Mouse (Mus musculus) liver, embryonic 13.5 days (tissue): Measurements from ENCODE around the gene Tekt5. TPM values are rescaled to one million over a fixed set of nuclear protein-coding genes. Genes with fewer than 3 reads are reported as not detected.
A peak's percentile ranks its signal among the peaks of the same experiment; 100 is the strongest.

Experiments used
- ATAC-seq: fragments of 200-750 bp; cut with Nextera tagmentation; 2 replicates; pipeline ENCODE4 v1.8.0; 2017; ENCODE audit warnings: low read depth, mild to moderate bottlenecking, moderate number of reproducible peaks, moderate library complexity
- DNase-seq: peaks from one replicate; pipeline ENCODE4 v3.0.0; 2022
- H3K27ac ChIP-seq: fragments of 300-500 bp; sonication (generic); 2 replicates; pipeline ENCODE4 v1.5.1; 2015; ENCODE audit warnings: moderate library complexity, mild to moderate bottlenecking, inconsistent platforms
- H3K27me3 ChIP-seq: fragments of 300-500 bp; sonication (generic); 2 replicates; pipeline ENCODE4 v1.6.1; 2015; ENCODE audit warnings: mild to moderate bottlenecking, inconsistent platforms
- H3K36me3 ChIP-seq: fragments of 300-500 bp; sonication (generic); 2 replicates; pipeline ENCODE4 v1.6.1; 2015; ENCODE audit warnings: mild to moderate bottlenecking, inconsistent platforms
- H3K4me1 ChIP-seq: fragments of 300-500 bp; sonication (generic); replicated peaks from 2 replicates; pipeline ENCODE4 v1.6.1; 2015; ENCODE audit warnings: inconsistent platforms
- H3K4me2 ChIP-seq: fragments of 300-500 bp; sonication (generic); 2 replicates; pipeline ENCODE4 v1.6.1; 2015; ENCODE audit warnings: inconsistent platforms, mild to moderate bottlenecking, moderate library complexity
- H3K4me3 ChIP-seq: fragments of 300-500 bp; sonication (generic); replicated peaks from 2 replicates; pipeline ENCODE4 v1.5.1; 2015; ENCODE audit warnings: mild to moderate bottlenecking, inconsistent platforms
- H3K9ac ChIP-seq: fragments of 300-500 bp; sonication (generic); 2 replicates; pipeline ENCODE4 v1.6.1; 2015; ENCODE audit warnings: mild to moderate bottlenecking, inconsistent platforms
- H3K9me3 ChIP-seq: fragments of 300-500 bp; sonication (generic); replicated peaks from 2 replicates; pipeline ENCODE4 v1.6.1; 2016; ENCODE audit warnings: inconsistent platforms
- whole genome bisulfite sequencing: fragments of 180-500 bp; shearing (Covaris S2); methylation state at CpG from one replicate; pipeline ENCODE4 v1.1.7; 2015; ENCODE audit not compliant: insufficient replicate concordance; 5-methylcytosine and 5-hydroxymethylcytosine counted together
- polyA plus RNA-seq: library from polyadenylated mRNA; unstranded; fragments of >200 nt; fragmentation: Nextera tagmentation; extraction: Ambion mirVana; gene quantifications from 2 replicates; pipeline ENCODE4 v1.2.1, GENCODE M21; 2015

Tekt5 gene
- polyA plus RNA-seq, 1 experiment from 2014 or later, result 0.08 TPM

DNA sequence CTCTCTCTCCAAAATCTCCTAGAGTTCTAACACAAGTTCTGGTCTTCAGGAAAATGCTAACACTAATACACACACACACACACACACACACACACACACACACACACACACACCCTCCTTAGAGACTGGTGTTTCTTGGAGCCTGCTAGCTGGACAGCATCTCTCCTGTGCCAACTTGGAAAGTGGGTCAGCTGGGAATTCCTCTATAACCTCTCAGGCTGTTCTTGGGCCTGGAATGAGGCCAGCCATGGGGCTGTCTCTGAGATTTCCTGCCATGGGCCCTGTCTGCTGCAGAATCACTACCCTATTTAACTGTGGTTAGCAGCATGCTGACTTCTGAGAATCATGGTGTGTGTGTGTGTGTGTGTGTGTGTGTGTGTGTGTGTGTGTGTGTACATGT is 40.3 kb downstream of the Tekt5 start:
- Histone ChIP-seq H3K27me3 (no peaks in the 10 kb centered on the region), H3K9me3 (no peaks in the 10 kb centered on the region), H3K36me3 (no peaks in the 10 kb centered on the region), H3K9ac (no peak overlapping the region), H3K4me1 (peaks cover 21% of the 10 kb centered on the region), H3K27ac (no peak overlapping the region), H3K4me3 (no peak overlapping the region), H3K4me2 (no peak overlapping the region)
- DNase-seq, result no peak
- ATAC-seq, result no peak

DNA sequence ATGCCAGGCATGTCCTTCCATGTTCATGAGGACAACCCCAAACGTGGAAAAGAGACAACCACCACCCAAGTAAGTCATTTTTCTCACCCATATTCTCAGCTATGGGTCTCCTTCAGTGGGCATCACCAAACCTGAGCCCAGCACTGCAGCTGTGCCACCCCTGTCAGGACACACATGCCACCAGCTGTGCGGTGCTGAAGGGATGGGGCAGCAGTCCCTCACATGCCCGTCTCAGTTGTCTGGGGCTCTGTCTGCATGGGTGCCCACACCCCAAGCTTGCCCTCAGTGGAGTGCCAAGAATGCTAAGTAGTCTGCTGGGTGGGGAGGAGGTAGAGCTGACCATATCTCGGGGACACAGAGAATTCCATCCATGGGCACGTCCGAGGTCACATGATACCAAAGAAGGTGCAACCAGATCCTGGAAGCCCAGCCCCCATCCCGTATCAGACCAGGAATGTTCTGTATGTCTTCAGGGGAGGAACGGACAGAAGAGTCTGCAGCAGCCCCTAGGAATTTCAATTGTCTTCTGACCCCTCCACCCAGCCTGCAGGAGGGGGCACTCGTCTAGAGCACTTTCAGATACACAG is 44.1 kb downstream of the Tekt5 start:
- no peak for ATAC-seq
- Histone ChIP-seq H3K27ac (no peak overlapping the region), H3K4me2 (no peak overlapping the region), H3K4me1 (no peaks in the 10 kb centered on the region), H3K9ac (no peak overlapping the region), H3K36me3 (no peaks in the 10 kb centered on the region), H3K27me3 (no peaks in the 10 kb centered on the region), H3K4me3 (no peak overlapping the region), H3K9me3 (no peaks in the 10 kb centered on the region)
- no peak for DNase-seq
- 51% methylated on average over 9 of the region's 9 CpGs for WGBS

DNA sequence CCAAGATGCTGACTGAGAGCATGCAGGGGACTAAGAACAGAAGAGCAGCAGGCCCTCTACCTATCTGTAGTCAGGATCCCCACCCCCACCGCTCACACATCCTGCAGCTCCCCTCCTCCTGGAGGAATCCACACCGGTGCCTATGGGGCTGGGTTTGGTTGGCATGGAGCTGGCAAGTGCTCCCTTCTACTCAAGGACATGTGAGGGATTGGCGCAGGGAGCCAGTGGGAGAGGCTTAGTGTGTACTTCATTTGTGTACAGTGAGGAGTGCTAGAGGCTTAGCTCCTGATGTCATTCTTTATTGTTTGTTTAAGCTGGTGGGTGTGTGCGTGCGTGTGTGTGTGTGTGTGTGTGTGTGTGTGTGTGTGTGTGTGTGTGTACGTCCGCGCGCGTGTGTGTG is 45.4 kb downstream of the Tekt5 start:
- ATAC-seq (0 out of 2 replicates have a peak, but pooled peaks have one; percentile 15), DNase-seq (no peak)
- no peaks in the 10 kb centered on the region for H3K27me3 ChIP-seq
- H3K36me3 ChIP-seq, result no peaks in the 10 kb centered on the region
- no peaks in the 10 kb centered on the region for H3K4me1 ChIP-seq
- WGBS, result 62% methylated on average over 7 of the region's 10 CpGs
- no peak overlapping the region for H3K4me2 ChIP-seq
- H3K9ac ChIP-seq, result no peak overlapping the region
- no peak overlapping the region for H3K4me3 ChIP-seq
- no peak overlapping the region for H3K27ac ChIP-seq
- H3K9me3 ChIP-seq, result no peaks in the 10 kb centered on the region

DNA sequence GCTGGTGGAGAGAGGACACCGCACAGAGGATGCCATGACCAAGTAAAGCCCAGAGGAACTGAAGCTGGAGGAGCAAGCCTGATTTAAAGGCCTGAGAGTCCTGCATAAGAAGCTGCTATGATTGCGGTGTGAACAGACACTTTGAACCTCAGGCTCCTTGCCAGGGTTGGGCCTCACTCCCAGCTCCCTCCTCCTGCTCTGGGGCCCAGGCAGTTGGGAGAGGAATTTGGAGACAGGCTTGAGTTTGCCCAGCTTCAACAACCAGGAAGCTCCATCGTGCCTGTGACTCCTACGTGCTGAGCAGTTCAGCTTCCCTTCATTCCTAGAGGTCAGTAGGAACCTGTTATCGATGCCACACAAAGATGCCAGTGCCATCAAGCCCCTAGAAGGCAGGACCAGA is 45.9 kb downstream of the Tekt5 start:
- no peak overlapping the region for H3K27ac ChIP-seq
- no peak for DNase-seq

DNA sequence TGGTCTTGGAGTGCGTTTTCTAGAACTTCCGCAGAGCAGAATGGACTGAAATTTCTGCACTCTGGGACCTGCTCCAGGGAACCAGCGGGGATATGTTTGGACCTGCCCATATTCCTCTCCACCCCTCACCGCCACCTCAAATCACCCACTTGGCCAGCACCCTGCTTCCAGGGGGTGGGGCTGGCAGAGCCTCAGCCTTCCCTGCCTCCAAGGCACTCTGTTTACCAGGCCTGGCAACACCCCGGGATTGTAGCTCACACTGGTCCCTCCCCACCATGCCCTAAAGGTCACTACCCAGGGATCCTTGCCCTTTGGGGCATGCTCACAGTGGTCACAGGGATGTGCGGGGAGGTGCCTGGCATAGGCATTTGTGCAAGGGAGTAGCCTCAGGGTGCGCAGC is 47.7 kb downstream of the Tekt5 start:
- no peaks in the 10 kb centered on the region for H3K4me1 ChIP-seq
- WGBS, result 70% methylated on average over 7 of the region's 7 CpGs

More for the DNA sequence above, 45.9 kb downstream of the Tekt5 start:
- Histone ChIP-seq H3K4me1 (no peaks in the 10 kb centered on the region), H3K9ac (no peak overlapping the region), H3K27me3 (no peaks in the 10 kb centered on the region), H3K9me3 (no peaks in the 10 kb centered on the region), H3K36me3 (no peaks in the 10 kb centered on the region), H3K4me2 (no peak overlapping the region), H3K4me3 (no peak overlapping the region)
- WGBS, result 50% methylated on average over 5 of the region's 5 CpGs
- ATAC-seq, result no peak

DNA sequence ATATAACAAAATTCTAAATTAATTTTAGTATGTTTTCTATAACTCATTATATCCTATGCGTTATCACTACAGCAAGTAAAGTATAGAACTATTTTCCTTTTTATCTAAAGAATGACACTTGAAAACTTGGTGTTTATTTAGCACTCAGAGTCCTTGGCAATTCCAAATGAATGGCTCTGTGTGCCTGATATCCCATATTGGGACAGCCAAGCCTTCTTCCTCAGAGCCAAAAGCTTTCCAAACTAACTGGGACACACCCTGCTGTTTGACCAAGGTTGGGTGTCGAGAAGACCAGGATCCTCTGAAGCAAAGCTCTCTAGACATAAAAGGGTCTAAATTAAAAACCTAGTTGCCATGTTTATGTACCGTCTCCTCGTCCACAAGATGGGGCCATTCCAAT is 54.2 kb downstream of the Tekt5 start:
- Histone ChIP-seq H3K9me3 (no peaks in the 10 kb centered on the region), H3K27me3 (no peaks in the 10 kb centered on the region), H3K27ac (no peak overlapping the region), H3K4me1 (no peaks in the 10 kb centered on the region), H3K36me3 (no peaks in the 10 kb centered on the region), H3K4me3 (no peak overlapping the region), H3K9ac (no peak overlapping the region), H3K4me2 (no peak overlapping the region)
- ATAC-seq, result no peak
- 59% methylated on average over 4 of the region's 4 CpGs for WGBS
- no peak for DNase-seq

More for the DNA sequence above, 47.7 kb downstream of the Tekt5 start:
- Histone ChIP-seq H3K27ac (no peak overlapping the region), H3K27me3 (no peaks in the 10 kb centered on the region), H3K9ac (no peak overlapping the region), H3K4me3 (no peak overlapping the region), H3K4me2 (no peak overlapping the region), H3K9me3 (no peaks in the 10 kb centered on the region), H3K36me3 (no peaks in the 10 kb centered on the region)
- DNase-seq, result no peak
- no peak for ATAC-seq

DNA sequence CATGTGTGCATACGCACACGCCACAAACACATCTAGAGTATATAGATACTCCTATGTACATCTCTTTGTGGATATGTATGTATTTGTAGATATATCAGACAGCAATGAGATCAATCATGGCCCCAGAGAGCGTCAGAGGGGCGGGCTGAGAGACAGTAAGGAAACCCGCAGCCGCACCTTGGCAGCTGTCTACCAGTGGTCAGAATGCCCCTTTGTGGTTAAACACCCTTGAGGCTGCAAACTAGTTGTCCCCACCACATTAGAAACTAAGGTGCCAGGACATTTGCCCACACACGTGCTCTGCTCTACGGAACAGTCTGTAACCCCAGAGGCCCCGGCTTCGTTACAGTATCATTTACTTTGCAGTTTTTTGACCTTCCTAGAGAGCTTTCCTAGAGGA is 55.4 kb downstream of the Tekt5 start:
- H3K27me3 ChIP-seq, result no peaks in the 10 kb centered on the region
- no peaks in the 10 kb centered on the region for H3K4me1 ChIP-seq
- no peak overlapping the region for H3K27ac ChIP-seq
- no peak overlapping the region for H3K9ac ChIP-seq
- no peak for DNase-seq
- WGBS, result 79% methylated on average over 10 of the region's 10 CpGs
- H3K36me3 ChIP-seq, result no peaks in the 10 kb centered on the region
- ATAC-seq, result no peak
- H3K4me2 ChIP-seq, result no peak overlapping the region
- no peaks in the 10 kb centered on the region for H3K9me3 ChIP-seq
- H3K4me3 ChIP-seq, result no peak overlapping the region

DNA sequence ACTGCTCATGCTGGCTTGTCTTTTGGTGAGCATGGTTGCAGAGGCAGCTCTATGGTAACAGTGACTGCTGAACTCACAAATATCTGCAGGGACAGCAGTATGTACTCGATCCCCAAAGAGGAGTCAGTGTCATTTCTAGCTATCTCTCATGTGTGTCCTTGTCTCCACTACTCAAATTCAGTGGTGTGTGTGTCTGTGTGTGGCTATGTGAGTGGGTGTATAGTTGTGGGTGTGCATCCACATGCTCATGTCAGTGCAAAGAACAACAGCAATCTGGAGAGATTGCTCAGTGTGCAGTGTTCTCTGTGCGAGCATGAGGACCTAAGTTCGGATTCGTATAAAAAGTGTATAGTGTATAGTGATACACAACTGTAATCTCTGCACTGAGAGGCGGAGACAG is 56.7 kb downstream of the Tekt5 start:
- DNase-seq (no peak), ATAC-seq (no peak)
- WGBS, result 72% methylated on average over 5 of the region's 5 CpGs
- no peak overlapping the region for H3K27ac ChIP-seq
- H3K4me1 ChIP-seq, result no peaks in the 10 kb centered on the region
- no peaks in the 10 kb centered on the region for H3K27me3 ChIP-seq
- no peaks in the 10 kb centered on the region for H3K36me3 ChIP-seq
- H3K4me2 ChIP-seq, result no peak overlapping the region
- H3K9ac ChIP-seq, result no peak overlapping the region
- H3K9me3 ChIP-seq, result no peaks in the 10 kb centered on the region
- H3K4me3 ChIP-seq, result no peak overlapping the region

DNA sequence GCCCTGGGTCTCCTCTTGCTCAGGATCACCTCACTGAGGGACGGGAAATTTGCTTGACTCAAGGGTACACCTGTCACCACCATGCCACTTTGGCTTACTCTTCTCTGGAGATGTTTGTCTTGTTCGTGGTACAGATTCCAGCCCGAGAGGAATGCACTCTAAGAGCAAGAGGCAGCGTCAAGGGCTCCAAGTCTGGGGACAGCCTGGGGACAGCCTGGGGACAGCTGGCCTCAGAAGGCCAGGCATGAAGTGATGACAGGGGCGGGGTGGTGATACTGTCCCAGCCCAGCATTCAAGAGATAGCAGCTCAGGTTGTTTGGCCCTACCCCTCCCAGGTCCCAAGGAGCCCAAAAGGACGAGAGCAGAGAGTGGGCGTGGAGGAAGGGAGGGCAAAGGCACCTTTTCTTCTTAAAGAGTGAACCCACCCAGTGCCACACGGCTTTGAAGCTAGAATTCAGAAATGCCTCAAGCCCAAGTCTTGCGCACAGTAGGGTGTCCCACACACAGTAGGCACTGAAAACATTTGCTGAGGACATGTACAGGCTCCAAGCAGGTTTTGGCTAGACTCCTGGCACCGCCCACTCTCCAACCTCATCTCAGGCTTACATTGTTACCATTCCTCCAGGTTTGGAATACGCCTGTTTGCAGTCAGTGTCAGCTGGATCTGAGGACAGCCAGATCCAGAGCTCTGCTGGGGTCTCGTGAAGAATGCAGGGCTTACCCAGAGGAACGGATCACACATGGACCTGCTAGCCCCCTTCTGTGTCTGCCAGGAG is 57.7 kb downstream of the Tekt5 start:
- H3K4me3 ChIP-seq, result no peak overlapping the region
- H3K9me3 ChIP-seq, result no peaks in the 10 kb centered on the region
- H3K27ac ChIP-seq, result no peak overlapping the region
- DNase-seq, result no peak
- no peak overlapping the region for H3K4me2 ChIP-seq
- H3K27me3 ChIP-seq, result no peaks in the 10 kb centered on the region
- no peak for ATAC-seq
- no peak overlapping the region for H3K9ac ChIP-seq
- H3K4me1 ChIP-seq, result no peaks in the 10 kb centered on the region
- WGBS, result 67% methylated on average over 13 of the region's 13 CpGs
- H3K36me3 ChIP-seq, result no peaks in the 10 kb centered on the region

DNA sequence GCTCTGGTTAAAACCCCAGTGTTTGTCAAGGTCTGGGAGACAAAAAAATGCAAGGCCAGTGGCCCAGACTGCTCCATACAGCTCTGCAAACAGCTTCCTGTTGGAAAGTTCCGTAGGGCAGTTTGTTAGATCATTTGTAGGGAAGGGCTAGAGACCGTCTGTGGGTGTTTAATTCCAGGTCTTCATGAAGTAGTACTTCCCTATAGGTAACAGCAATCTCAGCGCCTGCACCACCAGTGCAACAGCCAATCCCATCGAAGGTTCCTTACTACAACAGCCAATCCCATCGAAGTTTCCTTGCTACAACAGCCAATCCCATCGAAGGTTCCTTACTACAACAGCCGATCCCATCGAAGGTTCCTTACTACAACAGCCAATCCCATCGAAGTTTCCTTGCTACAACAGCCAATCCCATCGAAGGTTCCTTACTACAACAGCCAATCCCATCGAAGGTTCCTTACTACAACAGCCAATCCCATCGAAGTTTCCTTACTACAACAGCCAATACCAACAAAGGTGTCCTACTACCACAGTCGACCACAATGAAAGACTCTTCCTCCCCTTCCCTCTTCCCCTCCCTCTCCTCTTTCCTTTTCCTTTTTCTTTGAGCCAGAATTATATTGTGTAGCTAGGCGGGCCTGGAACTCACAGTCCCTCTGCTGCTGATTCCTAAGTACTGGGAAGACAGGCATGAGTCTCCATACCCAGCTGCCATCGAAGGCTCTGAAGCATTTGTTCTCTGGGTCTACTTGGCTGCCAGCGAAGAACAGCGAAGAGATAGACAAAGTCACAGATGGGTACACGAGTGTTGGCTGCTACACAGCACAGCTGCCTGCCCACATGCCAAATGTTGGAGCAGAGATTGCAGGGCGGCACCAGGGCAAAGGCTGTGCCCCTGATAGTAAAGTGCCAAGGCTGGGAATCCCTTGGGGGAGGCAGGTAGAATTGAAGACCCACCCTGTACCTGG is 58.6 kb downstream of the Tekt5 start:
- Histone ChIP-seq H3K9ac (no peak overlapping the region), H3K4me1 (no peaks in the 10 kb centered on the region), H3K9me3 (no peaks in the 10 kb centered on the region), H3K27me3 (no peaks in the 10 kb centered on the region), H3K4me3 (no peak overlapping the region), H3K36me3 (no peaks in the 10 kb centered on the region), H3K4me2 (no peak overlapping the region), H3K27ac (no peak overlapping the region)
- 73% methylated on average over 19 of the region's 19 CpGs for WGBS
- DNase-seq (no peak), ATAC-seq (no peak)

DNA sequence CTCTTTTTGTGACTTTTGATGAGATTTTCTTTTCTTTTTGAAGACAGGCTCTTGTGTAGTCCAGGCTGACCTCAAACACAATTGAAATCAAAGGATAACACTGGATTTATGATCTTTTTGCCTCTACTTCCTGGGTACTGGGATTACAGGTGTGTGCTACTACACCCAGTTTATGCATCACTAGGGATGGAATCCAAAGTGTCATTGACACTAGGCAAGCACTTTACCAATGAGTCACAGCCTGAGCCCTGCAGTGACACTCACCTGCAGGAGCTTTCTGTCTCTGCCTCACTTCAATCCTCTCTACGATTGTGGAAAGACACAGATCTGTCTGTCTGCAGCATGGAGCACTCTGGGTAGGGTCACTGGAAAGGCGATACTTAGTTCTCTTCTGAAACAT is 59.3 kb downstream of the Tekt5 start:
- H3K4me1 ChIP-seq, result no peaks in the 10 kb centered on the region
- no peak overlapping the region for H3K4me3 ChIP-seq
- H3K27ac ChIP-seq, result no peak overlapping the region
- WGBS, result 60% methylated on average over 2 of the region's 2 CpGs
- no peaks in the 10 kb centered on the region for H3K27me3 ChIP-seq
- no peaks in the 10 kb centered on the region for H3K36me3 ChIP-seq
- no peaks in the 10 kb centered on the region for H3K9me3 ChIP-seq
- H3K4me2 ChIP-seq, result no peak overlapping the region
- DNase-seq (no peak), ATAC-seq (no peak)
- no peak overlapping the region for H3K9ac ChIP-seq
